Mouse (Mus musculus) liver, adult 2 months (tissue): Measurements from ENCODE around the gene Dclre1c. TPM values are rescaled to one million over a fixed set of nuclear protein-coding genes. Genes with fewer than 3 reads are reported as not detected.
A peak's percentile ranks its signal among the peaks of the same experiment; 100 is the strongest.

ENCODE experiments used
- DNase-seq: peaks from one replicate; pipeline ENCODE4 v3.0.0-alpha.2; 2011; ENCODE audit warnings: low read depth, low spot score; ENCODE audit errors: extremely low read depth
- H3K27ac ChIP-seq: fragments of 200-500 bp; replicated peaks from 2 replicates; pipeline ENCODE4 v1.5.1; 2012; ENCODE audit warnings: low read depth, mild to moderate bottlenecking, control low read depth, inconsistent platforms, low read length; ENCODE audit not compliant: insufficient read depth
- H3K27me3 ChIP-seq: fragments of 200-500 bp; 2 replicates; pipeline ENCODE4 v1.6.1; 2012; ENCODE audit warnings: mild to moderate bottlenecking, moderate library complexity, low read length, inconsistent platforms; ENCODE audit not compliant: control insufficient read depth, insufficient read depth
- H3K36me3 ChIP-seq: fragments of 200-500 bp; 2 replicates; pipeline ENCODE4 v1.6.1; 2012; ENCODE audit warnings: low read length, inconsistent platforms; ENCODE audit not compliant: control insufficient read depth, insufficient read depth
- H3K4me1 ChIP-seq: fragments of 200-500 bp; 2 replicates; pipeline ENCODE4 v1.6.1; 2011; ENCODE audit warnings: low read length; ENCODE audit not compliant: control insufficient read depth, insufficient read depth
- H3K4me3 ChIP-seq: fragments of 200-500 bp; 2 replicates; pipeline ENCODE4 v1.5.1; 2011; ENCODE audit warnings: low read depth, mild to moderate bottlenecking, control low read depth, low read length, moderate library complexity; ENCODE audit not compliant: insufficient read depth
- H3K79me2 ChIP-seq: fragments of 200-500 bp; 2 replicates; pipeline ENCODE4 v1.6.1; 2012; ENCODE audit warnings: inconsistent platforms, mild to moderate bottlenecking, low read length, moderate library complexity; ENCODE audit not compliant: control insufficient read depth, insufficient read depth
- H3K9ac ChIP-seq: fragments of 200-500 bp; 2 replicates; pipeline ENCODE4 v1.6.1; 2012; ENCODE audit warnings: low read depth, mild to moderate bottlenecking, control low read depth, inconsistent platforms, low read length
- CTCF ChIP-seq: fragments of 200-500 bp; IDR thresholded peaks from 2 replicates; pipeline ENCODE4 v1.5.1; 2011; ENCODE audit warnings: low read depth, low read length, control low read depth
- POLR2A ChIP-seq: fragments of 200-500 bp; IDR thresholded peaks from 2 replicates; pipeline ENCODE4 v1.6.1; 2011; ENCODE audit warnings: low read length, control low read depth; ENCODE audit not compliant: insufficient read depth; ENCODE audit errors: extremely low read depth
- WGBS: fragments of 180-500 bp; shearing (Covaris S2); methylation state at CpG from one replicate; pipeline ENCODE4 v1.1.7; 2018; 5-methylcytosine and 5-hydroxymethylcytosine counted together
- polyA plus RNA-seq: library from polyadenylated mRNA; depleted of rRNA; stranded (reverse); fragments of >200 nt; gene quantifications from 2 replicates; pipeline ENCODE4 v1.2.3, GENCODE M21; 2012
- total RNA-seq: library from RNA; depleted of rRNA; stranded (reverse); fragments of >200 nt; gene quantifications from 2 replicates; pipeline ENCODE4 v1.2.3, GENCODE M21; 2014

Gene Dclre1c
- total and polyA plus RNA-seq, 2 experiments, result 1.8 to 5.8 TPM

- H3K27ac ChIP-seq, result no peak overlapping the region
- no peak for TF ChIP-seq CTCF
- no peak for TF ChIP-seq POLR2A
- H3K27me3 ChIP-seq, result no peaks in the 10 kb centered on the region
- H3K9ac ChIP-seq, result no peak overlapping the region
- H3K4me3 ChIP-seq, result no peak overlapping the region
- H3K36me3 ChIP-seq, result peaks cover 54% of the 10 kb centered on the region
- DNase-seq, result no peak
- H3K79me2 ChIP-seq, result no peaks in the 10 kb centered on the region
- no peaks in the 10 kb centered on the region for H3K4me1 ChIP-seq
- WGBS, result 84% methylated on average over 2 of the region's 2 CpGs
Measured at GRCm38 (mm10) chr2:3449431-3449830, 25.5 kb downstream of the Dclre1c start.

- H3K27me3 ChIP-seq, result no peaks in the 10 kb centered on the region
- H3K79me2 ChIP-seq, result no peaks in the 10 kb centered on the region
- H3K27ac ChIP-seq, result no peak overlapping the region
- no peak for TF ChIP-seq POLR2A
- TF ChIP-seq CTCF, result no peak
- H3K4me3 ChIP-seq, result no peak overlapping the region
- 92% methylated on average over 3 of the region's 3 CpGs for WGBS
- H3K9ac ChIP-seq, result no peak overlapping the region
- no peak for DNase-seq
- peaks cover 36% of the 10 kb centered on the region for H3K36me3 ChIP-seq
- H3K4me1 ChIP-seq, result no peaks in the 10 kb centered on the region
Measured at GRCm38 (mm10) chr2:3453096-3453495, 29.2 kb downstream of the Dclre1c start.

GRCm38 (mm10) chr2:3456590-3456989 is 32.7 kb downstream of the Dclre1c start:
- Histone ChIP-seq H3K9ac (no peak overlapping the region), H3K4me1 (no peaks in the 10 kb centered on the region), H3K79me2 (no peaks in the 10 kb centered on the region), H3K36me3 (peaks cover 35% of the 10 kb centered on the region), H3K27me3 (no peaks in the 10 kb centered on the region), H3K27ac (no peak overlapping the region), H3K4me3 (no peak overlapping the region)
- TF ChIP-seq POLR2A, result no peak
- no peak for TF ChIP-seq CTCF
- DNase-seq, result no peak
- WGBS, result 88% methylated on average over 4 of the region's 4 CpGs

GRCm38 (mm10) chr2:3473891-3474290 is 50.0 kb downstream of the Dclre1c start:
- 3% methylated on average over 12 of the region's 12 CpGs for WGBS
- Histone ChIP-seq H3K79me2 (no peaks in the 10 kb centered on the region), H3K4me1 (peaks cover 7% of the 10 kb centered on the region), H3K27ac (no peak overlapping the region), H3K27me3 (no peaks in the 10 kb centered on the region), H3K4me3 (0 out of 2 replicates have a peak overlapping the region, but pooled peaks have one; percentile 65), H3K9ac (no peak overlapping the region), H3K36me3 (no peaks in the 10 kb centered on the region)
- TF ChIP-seq POLR2A (no peak), CTCF (no peak)
- DNase-seq, result no peak

GRCm38 (mm10) chr2:3474361-3474805 is 50.5 kb downstream of the Dclre1c start:
- peak overlapping the region; percentile 65 for H3K4me3 ChIP-seq
- no peak for TF ChIP-seq POLR2A
- no peak for TF ChIP-seq CTCF
- peaks cover 7% of the 10 kb centered on the region for H3K4me1 ChIP-seq
- no peaks in the 10 kb centered on the region for H3K79me2 ChIP-seq
- peak; percentile 38 for DNase-seq
- WGBS, result under 1% methylated on average over 46 of the region's 46 CpGs
- no peak overlapping the region for H3K27ac ChIP-seq
- peak overlapping the region; percentile 66 for H3K9ac ChIP-seq
- no peaks in the 10 kb centered on the region for H3K27me3 ChIP-seq
- H3K36me3 ChIP-seq, result no peaks in the 10 kb centered on the region

- H3K4me1 ChIP-seq, result peaks cover 7% of the 10 kb centered on the region
- peak; percentile 76 for DNase-seq
- H3K36me3 ChIP-seq, result no peaks in the 10 kb centered on the region
- peak within 1 kb of the TSS; percentile 14; the same call in 1 of the 2 replicates for H3K27ac ChIP-seq
- no peak for TF ChIP-seq CTCF
- peak; percentile 51; the same call in 1 of the 2 replicates for TF ChIP-seq POLR2A
- H3K4me3 ChIP-seq, result peak within 1 kb of the TSS; percentile 65
- H3K79me2 ChIP-seq, result no peaks in the 10 kb centered on the region
- under 1% methylated on average over 42 of the region's 42 CpGs for WGBS
- peak within 1 kb of the TSS; percentile 84 for H3K9ac ChIP-seq
- H3K27me3 ChIP-seq, result no peaks in the 10 kb centered on the region
Measured at GRCm38 (mm10) chr2:3474861-3475283, 50.9 kb downstream of the Dclre1c start, which contains the start of gene Suv39h2. Gene Suv39h2, minus strand, starts transcription at chr2:3475031.
